Mouse (Mus musculus): ENCODE data around the gene Pyurf. TPM values are rescaled to one million over a fixed set of nuclear protein-coding genes. Genes with fewer than 3 reads are reported as not detected.

Gene Pyurf
- polyA plus RNA-seq (2014; fragmentation: Nextera tagmentation; extraction: Ambion mirVana) = 17.2 and 18.9 TPM in 2 replicates

DNA sequence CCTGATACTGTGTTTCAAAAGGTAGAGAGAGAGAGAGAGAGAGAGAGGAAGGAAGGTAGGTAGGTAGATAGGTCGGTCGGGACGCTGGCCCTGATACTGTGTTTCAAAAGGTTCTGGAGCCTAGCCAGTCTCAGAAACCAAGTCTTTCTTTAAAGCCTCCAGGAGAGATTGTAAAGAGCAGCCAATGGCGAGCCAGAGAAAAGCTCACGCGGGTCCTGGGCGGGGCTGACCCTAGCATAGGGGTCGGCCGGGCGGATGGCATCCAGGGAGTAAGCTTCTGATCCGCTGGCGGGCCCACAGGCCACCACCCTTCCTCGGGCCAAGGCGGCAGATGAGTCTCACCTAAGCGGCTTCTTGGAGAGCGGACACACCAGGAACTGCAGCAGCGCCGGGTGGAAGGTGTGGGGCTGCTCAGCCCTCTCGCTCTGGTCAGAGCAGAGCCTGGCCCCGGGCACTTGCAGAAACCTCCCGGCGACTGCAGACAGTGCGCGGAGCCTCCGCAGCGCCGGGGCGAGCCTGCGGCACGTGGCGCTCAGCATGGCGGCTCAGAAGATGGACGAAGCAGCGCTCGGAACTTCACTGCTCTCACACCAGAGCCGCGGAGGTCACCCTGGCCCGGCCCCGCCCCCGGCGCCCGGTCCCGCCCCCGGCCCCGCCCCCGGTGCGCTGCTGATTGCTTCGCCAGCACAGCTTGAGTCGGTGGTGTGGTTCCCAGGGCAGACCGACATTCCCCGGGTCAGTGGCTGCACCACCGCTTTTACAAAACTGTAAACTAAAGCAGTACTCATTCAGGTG is at the start of gene Pyurf:
Gene Pyurf, minus strand, starts transcription at position 612 of the 795 bp plus-strand sequence.
- peak within 1 kb of the TSS; percentile 84 for H3K27ac ChIP-seq (replicated peaks; ENCODE audit: low read depth, low read length)
- WGBS = under 1% methylated on average over 52 of the region's 52 CpGs
- H3K4me2 ChIP-seq (ENCODE audit: low read depth, severe bottlenecking) = peak within 1 kb of the TSS; percentile 76
- H3K9me3 ChIP-seq (ENCODE audit: control insufficient read depth, low read length) = no peaks in the 10 kb centered on the region; the same call in 1 of the 2 replicates
- peak within 1 kb of the TSS; percentile 78 for H3K4me3 ChIP-seq (ENCODE audit: low read depth, low read length)
- DNase-seq (ENCODE audit: low spot score) = peak; percentile 91
- H3K27me3 ChIP-seq (ENCODE audit: control insufficient read depth, insufficient read depth, low read length) = no peaks in the 10 kb centered on the region
- peak within 1 kb of the TSS; percentile 82 for H3K9ac ChIP-seq (ENCODE audit: low read length)
- peak; percentile 97 for ATAC-seq (ENCODE audit: insufficient number of reproducible peaks, low FRiP score, low TSS enrichment, low read depth)
- H3K36me3 ChIP-seq (ENCODE audit: control insufficient read depth, insufficient read depth, low read length) = peaks cover 2% of the 10 kb centered on the region; the same call in 1 of the 2 replicates
- H3K4me1 ChIP-seq (ENCODE audit: control insufficient read depth, insufficient read depth, low read length) = no peaks in the 10 kb centered on the region

DNA sequence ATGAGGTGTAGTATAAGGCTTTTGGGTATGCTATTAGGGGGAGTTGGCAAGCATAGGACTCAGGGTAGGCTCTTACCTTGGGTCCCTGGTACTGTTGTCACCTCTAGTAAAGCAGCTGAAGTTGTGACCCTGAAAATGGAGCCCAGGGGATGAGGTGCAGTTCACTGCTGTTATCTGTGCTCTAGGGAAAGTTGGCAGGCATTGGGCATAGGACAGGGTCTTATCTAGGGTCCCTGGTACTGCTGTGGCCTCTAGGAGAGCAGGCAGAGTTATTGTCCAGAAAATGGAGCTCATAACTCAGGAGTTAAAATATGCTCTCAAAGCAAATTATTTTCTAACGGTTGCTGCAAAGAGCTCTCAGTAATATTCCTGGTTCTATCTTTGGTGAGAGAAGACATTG is 29.5 kb upstream of the Pyurf start:
- Histone ChIP-seq H3K4me1 (ENCODE audit: control insufficient read depth, insufficient read depth, low read length) (no peaks in the 10 kb centered on the region), H3K27ac (replicated peaks; ENCODE audit: low read depth, low read length) (no peak overlapping the region), H3K27me3 (ENCODE audit: control insufficient read depth, insufficient read depth, low read length) (no peaks in the 10 kb centered on the region), H3K4me3 (ENCODE audit: low read depth, low read length) (no peak overlapping the region), H3K36me3 (ENCODE audit: control insufficient read depth, insufficient read depth, low read length) (no peaks in the 10 kb centered on the region), H3K9me3 (ENCODE audit: control insufficient read depth, low read length) (no peaks in the 10 kb centered on the region), H3K4me2 (ENCODE audit: low read depth, severe bottlenecking) (no peak overlapping the region), H3K9ac (ENCODE audit: low read length) (no peak overlapping the region)
- DNase-seq (ENCODE audit: low spot score) = no peak
- no peak for ATAC-seq (ENCODE audit: insufficient number of reproducible peaks, low FRiP score, low TSS enrichment, low read depth)
- 88% methylated on average over 1 of the region's 1 CpGs for WGBS

DNA sequence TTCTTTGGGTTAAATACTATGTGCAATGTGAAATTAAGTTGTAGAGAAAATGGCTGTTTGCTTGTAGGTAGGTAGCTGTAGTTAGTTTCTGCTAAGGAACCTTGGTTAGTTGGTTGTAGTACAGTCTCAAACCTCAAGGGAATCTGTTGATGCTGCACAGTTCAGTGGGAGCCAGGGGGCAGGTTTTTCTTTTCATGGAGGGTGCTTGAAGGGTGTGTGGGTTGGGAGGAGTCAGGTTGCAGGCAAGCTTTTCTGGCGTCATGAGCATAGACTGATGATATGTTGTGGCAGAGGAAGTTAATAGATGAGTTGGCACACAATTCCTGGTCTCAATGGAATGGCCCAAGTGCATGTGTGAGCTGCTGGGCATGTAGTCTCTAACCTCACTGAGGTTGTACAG is 19.8 kb upstream of the Pyurf start:
- WGBS = 17% methylated on average over 1 of the region's 1 CpGs
- H3K9me3 ChIP-seq (ENCODE audit: control insufficient read depth, low read length) = no peaks in the 10 kb centered on the region; the same call in 1 of the 2 replicates
- H3K4me2 ChIP-seq (ENCODE audit: low read depth, severe bottlenecking) = no peak overlapping the region

DNA sequence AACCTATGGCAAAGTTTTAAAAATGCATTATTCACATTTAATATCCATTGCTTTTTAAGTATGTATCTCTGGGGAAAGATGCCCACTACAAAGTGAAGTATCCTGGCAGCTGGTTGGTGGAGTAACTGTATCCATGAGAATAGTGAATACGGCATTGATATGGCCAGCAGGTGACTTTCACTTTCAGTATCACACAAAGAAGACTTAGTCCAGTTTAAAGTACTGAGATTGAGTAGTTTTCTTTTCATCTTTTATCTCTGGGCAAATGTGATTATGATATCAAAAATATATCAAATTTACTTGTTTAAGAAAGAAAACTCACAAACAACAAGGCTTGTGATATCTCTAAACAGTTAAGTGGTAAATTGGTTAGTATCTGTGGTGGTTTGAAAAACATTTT is 14.8 kb upstream of the Pyurf start:
- Histone ChIP-seq H3K9ac (ENCODE audit: low read length) (no peak overlapping the region), H3K36me3 (ENCODE audit: control insufficient read depth, insufficient read depth, low read length) (no peaks in the 10 kb centered on the region), H3K4me2 (ENCODE audit: low read depth, severe bottlenecking) (no peak overlapping the region), H3K27ac (replicated peaks; ENCODE audit: low read depth, low read length) (no peak overlapping the region), H3K4me3 (ENCODE audit: low read depth, low read length) (no peak overlapping the region), H3K9me3 (ENCODE audit: control insufficient read depth, low read length) (no peaks in the 10 kb centered on the region), H3K27me3 (ENCODE audit: control insufficient read depth, insufficient read depth, low read length) (no peaks in the 10 kb centered on the region), H3K4me1 (ENCODE audit: control insufficient read depth, insufficient read depth, low read length) (no peaks in the 10 kb centered on the region)
- 94% methylated on average over 1 of the region's 1 CpGs for WGBS
- DNase-seq (ENCODE audit: low spot score) (no peak), ATAC-seq (ENCODE audit: insufficient number of reproducible peaks, low FRiP score, low TSS enrichment, low read depth) (no peak)

More for the DNA sequence above, 19.8 kb upstream of the Pyurf start:
- Histone ChIP-seq H3K9ac (ENCODE audit: low read length) (no peak overlapping the region), H3K4me3 (ENCODE audit: low read depth, low read length) (no peak overlapping the region), H3K27ac (replicated peaks; ENCODE audit: low read depth, low read length) (no peak overlapping the region), H3K4me1 (ENCODE audit: control insufficient read depth, insufficient read depth, low read length) (no peaks in the 10 kb centered on the region), H3K27me3 (ENCODE audit: control insufficient read depth, insufficient read depth, low read length) (no peaks in the 10 kb centered on the region), H3K36me3 (ENCODE audit: control insufficient read depth, insufficient read depth, low read length) (no peaks in the 10 kb centered on the region; the same call in 1 of the 2 replicates)
- DNase-seq (ENCODE audit: low spot score) (no peak), ATAC-seq (ENCODE audit: insufficient number of reproducible peaks, low FRiP score, low TSS enrichment, low read depth) (no peak)

DNA sequence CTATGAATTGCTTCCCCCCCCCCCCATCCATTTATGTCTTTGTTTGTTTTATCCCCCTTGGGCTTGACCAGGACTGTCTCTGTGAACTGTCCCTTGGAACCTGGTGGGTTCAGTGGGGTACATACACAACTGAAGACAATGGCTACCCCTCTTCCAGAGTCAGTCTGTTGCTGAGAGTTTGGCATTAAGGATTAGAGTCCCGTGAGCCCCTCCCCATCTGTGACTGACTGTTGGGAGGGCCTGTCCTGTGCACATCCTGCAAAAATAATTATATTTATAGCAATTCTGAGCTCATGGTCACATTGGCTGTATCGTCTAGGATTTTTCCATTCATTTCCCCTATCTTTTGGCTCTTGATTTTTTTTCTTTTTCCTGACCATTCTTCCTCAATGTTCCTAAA is 11.8 kb upstream of the Pyurf start:
- H3K36me3 ChIP-seq (ENCODE audit: control insufficient read depth, insufficient read depth, low read length) = no peaks in the 10 kb centered on the region
- ATAC-seq (ENCODE audit: insufficient number of reproducible peaks, low FRiP score, low TSS enrichment, low read depth) (peak; percentile 31), DNase-seq (ENCODE audit: low spot score) (no peak)
- H3K27ac ChIP-seq (replicated peaks; ENCODE audit: low read depth, low read length) = no peak overlapping the region
- peak overlapping the region; percentile 87 for H3K9ac ChIP-seq (ENCODE audit: low read length)
- H3K9me3 ChIP-seq (ENCODE audit: control insufficient read depth, low read length) = no peaks in the 10 kb centered on the region
- peak overlapping the region; percentile 67 for H3K4me2 ChIP-seq (ENCODE audit: low read depth, severe bottlenecking)
- no peaks in the 10 kb centered on the region for H3K27me3 ChIP-seq (ENCODE audit: control insufficient read depth, insufficient read depth, low read length)
- 55% methylated on average over 2 of the region's 2 CpGs for WGBS
- H3K4me1 ChIP-seq (ENCODE audit: control insufficient read depth, insufficient read depth, low read length) = no peaks in the 10 kb centered on the region
- peak overlapping the region; percentile 71 for H3K4me3 ChIP-seq (ENCODE audit: low read depth, low read length)

DNA sequence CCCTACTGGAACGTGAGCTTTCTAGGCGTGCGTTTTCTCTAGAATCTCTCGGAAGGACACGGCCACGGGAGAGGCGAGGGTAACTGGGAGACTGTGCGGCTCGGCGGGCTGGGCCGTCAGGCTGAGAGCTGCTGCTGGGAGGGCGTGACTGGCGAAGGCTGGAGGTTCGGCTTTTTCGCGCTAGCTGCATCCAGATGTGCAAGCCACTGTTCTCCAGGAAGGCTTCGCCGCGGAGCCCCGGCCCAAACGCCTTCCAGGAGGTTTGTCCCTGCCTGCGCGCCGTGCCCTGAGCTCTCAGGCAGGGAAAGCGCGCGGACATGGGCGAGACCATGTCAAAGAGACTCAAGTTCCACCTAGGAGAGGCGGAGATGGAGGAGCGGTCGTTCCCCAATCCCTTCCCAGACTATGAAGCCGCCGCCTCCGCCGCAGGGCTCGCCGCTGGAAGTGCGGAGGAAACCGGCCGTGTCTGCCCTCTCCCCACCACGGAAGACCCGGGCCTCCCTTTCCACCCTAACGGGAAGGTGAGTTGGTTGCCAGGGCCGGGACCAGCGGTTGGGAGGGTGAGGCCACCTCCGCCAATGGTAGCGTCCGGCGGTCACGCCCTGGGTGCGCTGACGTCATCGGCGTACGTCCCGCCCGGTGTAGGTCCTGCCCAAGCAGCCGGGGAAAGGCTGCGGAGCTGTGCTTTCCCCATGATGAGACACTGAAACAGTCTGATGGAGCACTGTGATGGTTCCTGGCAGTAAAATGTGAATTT is 11.0 kb upstream of the Pyurf start:
- Histone ChIP-seq H3K27me3 (ENCODE audit: control insufficient read depth, insufficient read depth, low read length) (no peaks in the 10 kb centered on the region), H3K9ac (ENCODE audit: low read length) (peak overlapping the region; percentile 87), H3K4me3 (ENCODE audit: low read depth, low read length) (peak overlapping the region; percentile 71), H3K4me1 (ENCODE audit: control insufficient read depth, insufficient read depth, low read length) (no peaks in the 10 kb centered on the region), H3K36me3 (ENCODE audit: control insufficient read depth, insufficient read depth, low read length) (no peaks in the 10 kb centered on the region), H3K27ac (replicated peaks; ENCODE audit: low read depth, low read length) (peak overlapping the region; percentile 85), H3K9me3 (ENCODE audit: control insufficient read depth, low read length) (no peaks in the 10 kb centered on the region), H3K4me2 (ENCODE audit: low read depth, severe bottlenecking) (peak overlapping the region; percentile 67)
- ATAC-seq (ENCODE audit: insufficient number of reproducible peaks, low FRiP score, low TSS enrichment, low read depth) (peak; percentile 100), DNase-seq (ENCODE audit: low spot score) (peak; percentile 95)
- under 1% methylated on average over 59 of the region's 59 CpGs for WGBS

DNA sequence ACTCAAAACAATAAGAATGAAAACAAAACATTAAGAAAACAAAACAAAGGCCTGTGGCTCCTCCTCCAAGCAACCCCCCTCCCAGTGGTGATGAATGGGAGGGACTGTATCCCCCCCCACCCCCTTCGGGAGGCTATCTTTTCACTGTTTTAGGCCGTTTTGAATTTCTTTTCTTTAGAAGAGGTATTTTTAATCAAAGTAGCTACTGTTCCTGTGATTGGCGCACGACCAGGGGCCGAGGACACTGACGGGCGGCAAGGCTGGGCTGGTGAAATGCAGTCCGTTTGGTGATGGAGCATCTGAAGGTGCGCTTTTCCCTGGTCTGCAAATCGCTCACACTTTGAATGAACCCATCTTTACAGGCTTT is 10.5 kb upstream of the Pyurf start, which contains the start of gene Lancl2:
Gene Lancl2, plus strand, starts transcription at position 165 of the 367 bp plus-strand sequence.
- no peak for DNase-seq (ENCODE audit: low spot score)
- peak within 1 kb of the TSS; percentile 71 for H3K4me3 ChIP-seq (ENCODE audit: low read depth, low read length)
- H3K27ac ChIP-seq (replicated peaks; ENCODE audit: low read depth, low read length) = peak within 1 kb of the TSS; percentile 85
- under 1% methylated on average over 10 of the region's 10 CpGs for WGBS
- H3K9me3 ChIP-seq (ENCODE audit: control insufficient read depth, low read length) = no peaks in the 10 kb centered on the region
- H3K9ac ChIP-seq (ENCODE audit: low read length) = peak within 1 kb of the TSS; percentile 87
- no peaks in the 10 kb centered on the region for H3K36me3 ChIP-seq (ENCODE audit: control insufficient read depth, insufficient read depth, low read length)
- H3K4me1 ChIP-seq (ENCODE audit: control insufficient read depth, insufficient read depth, low read length) = no peaks in the 10 kb centered on the region
- H3K27me3 ChIP-seq (ENCODE audit: control insufficient read depth, insufficient read depth, low read length) = no peaks in the 10 kb centered on the region
- peak within 1 kb of the TSS; percentile 67 for H3K4me2 ChIP-seq (ENCODE audit: low read depth, severe bottlenecking)
- ATAC-seq (ENCODE audit: insufficient number of reproducible peaks, low FRiP score, low TSS enrichment, low read depth) = peak; percentile 27

DNA sequence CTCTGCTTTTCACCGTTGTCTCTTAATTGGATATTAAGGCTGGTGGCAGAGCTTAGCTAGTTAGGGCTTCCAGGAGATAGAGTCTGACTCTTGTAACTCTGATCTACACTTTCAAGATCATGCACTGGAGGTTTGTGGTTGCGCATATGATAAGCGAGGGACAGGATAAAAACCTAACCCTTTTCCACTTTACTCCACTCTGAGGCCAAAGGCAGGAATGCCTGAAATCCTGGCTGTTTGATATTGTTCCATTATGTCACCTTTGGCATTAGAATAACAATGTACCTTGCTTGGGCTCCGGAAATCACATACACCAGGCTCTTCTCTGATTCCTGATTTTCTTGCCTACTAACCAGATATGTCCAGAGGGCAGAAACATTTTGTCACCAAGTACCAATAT is 9.8 kb upstream of the Pyurf start:
- H3K27ac ChIP-seq (replicated peaks; ENCODE audit: low read depth, low read length) = no peak overlapping the region
- no peak overlapping the region; the same call in 1 of the 2 replicates for H3K4me3 ChIP-seq (ENCODE audit: low read depth, low read length)
- WGBS = 69% methylated on average over 4 of the region's 4 CpGs
- ATAC-seq (ENCODE audit: insufficient number of reproducible peaks, low FRiP score, low TSS enrichment, low read depth) (no peak), DNase-seq (ENCODE audit: low spot score) (no peak)
- no peaks in the 10 kb centered on the region for H3K36me3 ChIP-seq (ENCODE audit: control insufficient read depth, insufficient read depth, low read length)
- no peaks in the 10 kb centered on the region for H3K4me1 ChIP-seq (ENCODE audit: control insufficient read depth, insufficient read depth, low read length)
- no peak overlapping the region for H3K9ac ChIP-seq (ENCODE audit: low read length)
- no peaks in the 10 kb centered on the region for H3K27me3 ChIP-seq (ENCODE audit: control insufficient read depth, insufficient read depth, low read length)
- H3K9me3 ChIP-seq (ENCODE audit: control insufficient read depth, low read length) = no peaks in the 10 kb centered on the region
- H3K4me2 ChIP-seq (ENCODE audit: low read depth, severe bottlenecking) = peak overlapping the region; percentile 67; the same call in 1 of the 2 replicates
